Mouse (Mus musculus) lung, adult 2 months (tissue): ENCODE measurements around the gene 4933430I17Rik. TPM values are rescaled to one million over a fixed set of nuclear protein-coding genes. Genes with fewer than 3 reads are reported as not detected.

ENCODE experiments used
- DNase-seq: peaks from one replicate; pipeline ENCODE4 v3.0.0; 2022
- H3K4me1 ChIP-seq: fragments of 200-500 bp; 2 replicates; pipeline ENCODE4 v1.6.1; 2011; ENCODE audit warnings: low read length; ENCODE audit not compliant: control insufficient read depth, insufficient read depth
- H3K4me3 ChIP-seq: fragments of 200-500 bp; replicated peaks from 2 replicates; pipeline ENCODE3; 2011; ENCODE audit warnings: low read depth, mild to moderate bottlenecking, control low read depth, low read length; ENCODE audit errors: extremely low read depth
- CTCF ChIP-seq: fragments of 200-500 bp; IDR thresholded peaks from 2 replicates; pipeline ENCODE4 v1.5.1; 2011; ENCODE audit warnings: mild to moderate bottlenecking, low read length, control low read depth; ENCODE audit not compliant: insufficient read depth
- POLR2A ChIP-seq: fragments of 200-500 bp; IDR thresholded peaks from 2 replicates; pipeline ENCODE4 v1.6.1; 2011; ENCODE audit warnings: low read depth, mild to moderate bottlenecking, control low read depth, low read length, borderline replicate concordance; ENCODE audit errors: extremely low read depth
- WGBS: fragments of 180-500 bp; shearing (Covaris S2); methylation state at CpG from one replicate; pipeline ENCODE4 v1.1.7; 2018; 5-methylcytosine and 5-hydroxymethylcytosine counted together
- polyA plus RNA-seq: library from polyadenylated mRNA; depleted of rRNA; stranded (reverse); fragments of >200 nt; gene quantifications from 2 replicates; pipeline ENCODE4 v1.2.3, GENCODE M21; 2012

4933430I17Rik gene
- polyA plus RNA-seq, 1 experiment = 0.15 TPM

DNA sequence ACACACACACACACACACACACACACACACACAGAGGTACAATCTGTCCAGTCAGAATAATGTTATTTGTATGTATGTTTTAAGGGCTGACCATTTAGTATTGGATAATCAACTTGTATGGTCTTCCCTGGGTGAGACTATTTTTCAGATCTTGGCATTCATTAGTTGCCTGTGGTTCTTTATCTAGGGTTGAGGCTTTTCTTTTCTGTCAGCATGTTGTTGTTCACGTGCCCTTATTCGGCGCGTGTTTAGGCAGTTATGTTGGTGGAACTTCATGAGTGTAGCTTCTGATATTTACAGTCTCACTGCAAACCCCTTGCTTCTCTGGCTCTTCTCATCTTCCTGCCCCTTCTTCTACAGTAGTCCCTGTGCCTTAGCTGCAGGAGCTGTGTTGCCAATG, 2.5 kb downstream of the 4933430I17Rik start:
- DNase-seq = no peak
- H3K4me3 ChIP-seq = no peak overlapping the region
- TF ChIP-seq CTCF = no peak
- no peak for TF ChIP-seq POLR2A
- peaks cover 4% of the 10 kb centered on the region for H3K4me1 ChIP-seq
- 80% methylated on average over 4 of the region's 4 CpGs for WGBS

DNA sequence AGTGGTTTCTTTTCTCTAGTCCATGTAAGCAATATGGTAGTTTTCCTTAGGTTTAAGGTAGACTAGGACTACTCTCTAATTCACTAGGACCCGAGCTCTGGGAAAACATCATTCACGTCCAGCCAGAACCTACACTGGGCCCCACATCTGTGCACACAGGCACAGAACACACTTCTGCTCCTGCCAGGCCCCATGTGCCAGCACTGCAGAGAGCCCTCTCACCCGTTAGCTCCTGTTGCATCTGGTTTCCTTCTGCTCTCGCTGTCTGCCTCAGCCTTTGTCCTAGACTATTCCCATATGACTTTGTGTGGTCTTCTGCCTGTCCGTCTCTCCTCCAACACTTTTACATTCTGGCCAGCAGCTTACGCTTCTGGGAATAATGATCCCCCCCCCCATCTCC, 8.6 kb downstream of the 4933430I17Rik start:
- no peak for DNase-seq
- H3K4me3 ChIP-seq = no peak overlapping the region
- TF ChIP-seq POLR2A (no peak), CTCF (no peak)
- H3K4me1 ChIP-seq = no peaks in the 10 kb centered on the region; the same call in 1 of the 2 replicates
- 84% methylated on average over 6 of the region's 6 CpGs for WGBS

DNA sequence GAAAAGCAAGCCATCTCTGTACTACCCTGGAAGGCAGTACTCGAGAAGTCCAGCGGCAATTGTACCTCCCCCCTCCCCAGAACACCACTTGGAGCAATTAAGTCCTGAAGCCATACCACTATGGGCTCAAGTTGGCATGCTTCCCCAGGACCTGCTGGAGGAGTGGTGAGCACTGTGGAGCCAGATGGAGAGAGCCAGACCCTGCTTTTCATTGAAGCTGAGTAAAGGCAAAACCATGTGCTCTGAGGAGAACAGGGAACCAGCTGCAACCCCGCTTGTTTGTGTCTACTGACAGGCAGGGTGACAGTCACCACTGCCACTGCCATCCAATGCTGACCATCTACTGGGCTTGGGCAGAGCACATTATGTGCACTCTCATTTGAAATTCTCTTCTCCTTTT, 16.6 kb downstream of the 4933430I17Rik start:
- Histone ChIP-seq H3K4me1 (no peaks in the 10 kb centered on the region), H3K4me3 (no peak overlapping the region)
- TF ChIP-seq POLR2A = no peak
- TF ChIP-seq CTCF = no peak
- no peak for DNase-seq
- WGBS = 77% methylated on average over 3 of the region's 3 CpGs

DNA sequence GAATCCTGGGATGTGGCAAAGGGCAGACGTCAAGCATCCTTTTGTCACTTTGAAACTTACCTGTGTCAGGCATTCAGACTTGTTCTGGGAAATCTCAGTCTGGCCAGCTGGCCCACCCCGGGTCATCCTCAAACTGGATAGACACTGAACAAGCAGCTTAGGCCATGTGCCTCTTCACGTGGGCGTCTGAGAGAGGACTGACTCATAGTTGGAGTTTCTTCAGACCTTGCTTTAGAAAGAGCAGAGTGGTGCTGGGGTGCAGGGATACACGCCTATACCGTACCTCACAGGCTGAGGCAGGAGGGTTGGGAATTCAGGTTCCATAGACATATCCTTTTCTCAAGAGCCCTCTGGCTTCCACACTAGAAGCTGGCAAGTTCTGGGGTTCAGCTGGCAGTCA, 18.6 kb downstream of the 4933430I17Rik start:
- no peak for TF ChIP-seq POLR2A
- no peak for TF ChIP-seq CTCF
- WGBS = 79% methylated on average over 6 of the region's 6 CpGs
- Histone ChIP-seq H3K4me3 (no peak overlapping the region), H3K4me1 (no peaks in the 10 kb centered on the region)
- DNase-seq = no peak

DNA sequence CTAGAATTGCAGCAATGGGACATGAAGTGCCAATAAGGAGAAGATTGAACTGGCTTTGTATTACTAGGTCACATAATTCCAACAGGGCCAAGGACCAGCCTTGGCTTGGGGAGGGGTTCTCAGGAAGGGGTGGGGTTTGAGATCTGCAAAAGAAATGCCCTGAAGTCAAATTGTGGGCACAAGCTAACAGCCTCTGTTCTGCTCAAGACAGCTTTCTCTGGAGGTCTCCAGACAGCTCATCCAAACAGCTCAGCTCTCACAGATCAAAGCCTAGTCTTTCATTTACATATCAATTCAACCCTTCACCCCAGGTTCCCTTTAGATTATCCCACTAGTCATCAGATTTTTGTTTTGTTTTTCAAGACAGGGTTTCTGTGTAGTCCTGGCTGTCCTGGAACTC, 19.6 kb downstream of the 4933430I17Rik start:
- Histone ChIP-seq H3K4me3 (no peak overlapping the region), H3K4me1 (no peaks in the 10 kb centered on the region)
- no peak for DNase-seq
- no peak for TF ChIP-seq POLR2A

DNA sequence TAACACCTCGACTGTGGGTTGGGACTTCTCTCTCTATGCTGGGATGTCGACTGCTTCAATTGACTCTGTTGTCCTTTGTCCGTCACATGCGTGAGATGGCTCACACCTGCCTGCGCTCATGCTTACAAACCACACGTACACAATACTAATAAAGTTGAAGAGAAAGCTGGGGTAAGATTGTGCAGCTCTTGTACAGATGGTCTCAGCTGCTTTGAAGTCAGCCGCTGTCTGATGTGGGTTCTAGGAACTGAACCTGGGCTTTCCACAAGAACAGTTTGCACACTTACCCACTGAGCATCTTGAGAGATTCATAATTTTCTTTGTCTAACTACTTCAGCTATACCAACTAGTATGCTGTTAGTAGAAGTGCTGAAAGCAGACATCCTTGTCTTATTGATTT, 26.8 kb downstream of the 4933430I17Rik start:
- Histone ChIP-seq H3K4me1 (no peaks in the 10 kb centered on the region), H3K4me3 (no peak overlapping the region)
- TF ChIP-seq CTCF = no peak
- no peak for TF ChIP-seq POLR2A
- no peak for DNase-seq
- 76% methylated on average over 7 of the region's 7 CpGs for WGBS

DNA sequence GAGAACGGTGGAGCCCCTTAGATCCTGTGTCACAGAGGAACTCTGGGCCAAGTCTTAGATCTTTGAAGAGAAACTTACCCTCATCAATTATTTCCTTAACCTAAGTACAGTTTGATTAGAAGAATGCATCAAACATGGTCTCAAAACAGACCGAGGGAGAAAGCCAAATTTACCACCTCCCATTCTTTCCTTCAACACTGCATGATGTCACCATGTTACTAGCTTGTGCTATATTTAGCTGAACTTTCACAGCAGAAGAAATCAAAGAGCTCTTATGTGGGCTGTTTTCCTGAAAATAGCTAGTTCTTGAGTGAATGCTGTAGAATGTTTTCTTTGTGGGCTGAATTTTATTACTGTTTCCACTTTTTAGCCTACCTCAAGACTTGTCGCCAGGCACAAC, 32.3 kb downstream of the 4933430I17Rik start:
- no peak overlapping the region for H3K4me3 ChIP-seq
- DNase-seq = no peak
- TF ChIP-seq CTCF (no peak), POLR2A (no peak)
- WGBS = 39% methylated on average over 3 of the region's 3 CpGs
- H3K4me1 ChIP-seq = 0 out of 2 replicates have a peak, but pooled peaks cover 3% of the 10 kb centered on the region

DNA sequence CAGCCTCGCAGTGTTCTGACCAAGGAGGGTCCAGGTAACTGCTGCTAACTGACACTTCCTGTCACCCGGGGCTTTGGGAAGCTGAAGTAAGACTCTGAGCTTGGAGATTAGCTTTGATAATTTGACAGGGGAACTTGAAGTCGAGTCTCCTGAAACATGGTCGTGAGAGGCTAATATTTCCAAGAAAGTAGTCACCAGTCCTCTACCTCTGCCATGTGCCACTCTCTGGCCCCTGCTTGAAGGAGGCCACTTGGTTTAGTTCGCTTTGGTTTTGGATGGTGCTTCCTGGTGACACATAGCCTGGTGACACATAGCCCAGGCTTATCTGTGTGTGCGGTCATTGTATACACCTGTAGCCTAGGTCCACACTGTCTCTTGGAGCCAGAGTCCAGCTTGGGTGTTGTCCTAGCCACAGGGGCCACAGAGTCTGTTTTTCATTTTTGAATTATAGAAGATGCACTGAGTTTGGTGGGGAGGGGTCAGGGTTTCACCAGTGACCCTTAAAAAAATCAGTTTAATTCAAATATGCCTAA, 34.7 kb downstream of the 4933430I17Rik start, which contains the start of gene Rgs3:
Gene Rgs3, plus strand, starts transcription at position 51 of the 533 bp plus-strand sequence.
- TF ChIP-seq POLR2A (no peak), CTCF (no peak)
- WGBS = 39% methylated on average over 6 of the region's 6 CpGs

DNA sequence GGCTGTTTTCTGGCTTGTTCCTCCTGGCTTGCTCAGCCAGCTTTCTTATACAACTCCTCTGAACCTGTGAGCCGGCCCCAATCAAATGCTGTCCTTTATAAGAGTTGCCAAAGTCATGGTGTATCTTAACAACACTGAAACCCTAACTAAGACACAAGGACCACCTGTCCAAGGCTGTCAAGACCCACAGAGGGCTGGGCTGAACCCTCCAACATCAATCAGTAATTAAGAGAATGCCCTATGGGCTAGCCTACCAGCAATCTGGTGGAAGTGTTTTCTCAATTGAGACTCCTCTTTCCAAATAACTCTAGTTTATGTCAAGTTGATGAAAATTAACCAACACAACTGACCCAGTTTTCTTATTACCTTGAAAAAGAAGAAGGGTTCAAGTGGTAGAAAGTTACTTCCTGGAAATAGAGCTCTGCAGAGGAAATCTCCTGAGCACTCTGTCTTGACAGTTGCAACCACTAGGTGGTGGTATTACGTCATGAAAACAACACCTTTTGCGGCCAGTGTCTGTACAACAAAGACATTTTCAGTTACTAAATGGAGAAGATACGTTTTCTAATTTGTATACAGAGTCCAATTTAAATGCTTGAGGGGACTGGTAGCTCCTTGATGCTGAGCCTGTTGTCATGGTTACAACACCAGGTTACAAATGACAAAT, 35.9 kb downstream of the 4933430I17Rik start:
- peak; percentile 61 for DNase-seq
- H3K4me1 ChIP-seq = 0 out of 2 replicates have a peak, but pooled peaks cover 3% of the 10 kb centered on the region
- no peak for TF ChIP-seq POLR2A
- peak; percentile 28; the same call in 1 of the 2 replicates for TF ChIP-seq CTCF
- WGBS = 22% methylated on average over 4 of the region's 4 CpGs
- H3K4me3 ChIP-seq = no peak overlapping the region

More for the DNA sequence above, 34.7 kb downstream of the 4933430I17Rik start, which contains the start of gene Rgs3:
- 0 out of 2 replicates have a peak, but pooled peaks cover 3% of the 10 kb centered on the region for H3K4me1 ChIP-seq
- H3K4me3 ChIP-seq = no peak within 1 kb of the TSS
- DNase-seq = no peak

DNA sequence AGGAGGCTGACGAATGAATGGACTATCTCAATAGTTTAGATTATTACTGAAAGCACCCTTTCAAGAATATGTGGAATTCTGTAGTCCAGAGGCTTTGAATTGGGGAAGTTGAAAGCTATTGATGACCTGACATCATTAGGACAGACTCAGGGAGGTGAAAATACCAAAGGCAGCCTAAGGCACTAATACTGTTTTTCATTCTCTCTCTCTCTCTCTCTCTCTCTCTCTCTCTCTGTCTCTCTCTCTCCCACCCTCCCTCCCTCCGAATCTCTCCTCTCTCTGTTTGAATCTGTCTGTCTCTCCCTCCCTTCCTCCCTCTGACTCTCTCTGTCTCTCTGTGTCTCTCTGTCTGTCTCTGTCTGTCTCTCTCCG, 36.4 kb downstream of the 4933430I17Rik start:
- DNase-seq = no peak
- 42% methylated on average over 3 of the region's 3 CpGs for WGBS
- TF ChIP-seq CTCF (no peak), POLR2A (no peak)
- H3K4me3 ChIP-seq = no peak overlapping the region
- H3K4me1 ChIP-seq = 0 out of 2 replicates have a peak, but pooled peaks cover 3% of the 10 kb centered on the region
